Mouse (Mus musculus): ENCODE data around the gene Brd3os.

Gene Brd3os

GRCm38 (mm10) chr2:27441767-27442707 lies at the start of gene Brd3os:
Brd3os (plus strand) TSS chr2:27442324.
- DNase-seq (ENCODE audit: low spot score in 2 of 2) = peak; percentile 86 to 93

GRCm38 (mm10) chr2:27394158-27394832 lies 47.8 kb upstream of the Brd3os start:
- DNase-seq (ENCODE audit: low spot score in 2 of 2) = no peak

- DNase-seq (ENCODE audit: low spot score in 2 of 2) = no peak
Measured at GRCm38 (mm10) chr2:27396656-27397440, 45.3 kb upstream of the Brd3os start.

- DNase-seq (ENCODE audit: low spot score in 2 of 2) = no peak
Measured at GRCm38 (mm10) chr2:27400083-27400482, 42.0 kb upstream of the Brd3os start.

GRCm38 (mm10) chr2:27401544-27401943 lies 40.6 kb upstream of the Brd3os start:
- no peak for DNase-seq (ENCODE audit: low spot score in 2 of 2)

GRCm38 (mm10) chr2:27404375-27405093 lies 37.6 kb upstream of the Brd3os start:
- no peak for DNase-seq (ENCODE audit: low spot score in 2 of 2)

GRCm38 (mm10) chr2:27405094-27405884 lies 36.8 kb upstream of the Brd3os start:
- DNase-seq (ENCODE audit: low spot score in 2 of 2) = no peak

DNA sequence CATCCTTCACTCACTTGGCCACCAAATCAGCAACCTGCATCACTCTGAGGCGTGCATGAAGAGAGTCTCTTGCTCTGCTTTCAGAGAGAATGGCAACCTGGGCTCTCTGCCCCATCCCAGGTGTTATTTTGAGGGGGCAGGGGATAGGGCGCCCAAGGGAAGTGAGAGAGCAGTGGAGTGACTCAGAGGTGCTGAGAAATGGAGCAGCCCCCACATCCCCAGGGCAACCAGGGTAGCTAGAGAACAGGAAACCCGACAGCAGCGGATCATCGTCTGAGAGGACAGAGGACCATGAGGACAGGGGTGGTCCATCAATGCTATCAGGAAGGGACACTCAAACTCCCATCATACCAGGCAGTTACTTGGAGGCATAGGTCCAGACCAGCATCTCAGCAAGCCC lies 35.2 kb upstream of the Brd3os start:
- no peak for DNase-seq (ENCODE audit: low spot score in 2 of 2)

- no peak for DNase-seq (ENCODE audit: low spot score in 2 of 2)
Measured at GRCm38 (mm10) chr2:27408194-27408593, 33.9 kb upstream of the Brd3os start.

- no peak for DNase-seq (ENCODE audit: low spot score in 2 of 2)
Measured at GRCm38 (mm10) chr2:27410518-27411140, 31.5 kb upstream of the Brd3os start.

GRCm38 (mm10) chr2:27411688-27412174 lies 30.4 kb upstream of the Brd3os start:
- no peak for DNase-seq (ENCODE audit: low spot score in 2 of 2)

- no peak for DNase-seq (ENCODE audit: low spot score in 2 of 2)
Measured at GRCm38 (mm10) chr2:27412245-27412800, 29.8 kb upstream of the Brd3os start.

GRCm38 (mm10) chr2:27413582-27413935 lies 28.6 kb upstream of the Brd3os start:
- DNase-seq (ENCODE audit: low spot score in 2 of 2) = no peak

DNA sequence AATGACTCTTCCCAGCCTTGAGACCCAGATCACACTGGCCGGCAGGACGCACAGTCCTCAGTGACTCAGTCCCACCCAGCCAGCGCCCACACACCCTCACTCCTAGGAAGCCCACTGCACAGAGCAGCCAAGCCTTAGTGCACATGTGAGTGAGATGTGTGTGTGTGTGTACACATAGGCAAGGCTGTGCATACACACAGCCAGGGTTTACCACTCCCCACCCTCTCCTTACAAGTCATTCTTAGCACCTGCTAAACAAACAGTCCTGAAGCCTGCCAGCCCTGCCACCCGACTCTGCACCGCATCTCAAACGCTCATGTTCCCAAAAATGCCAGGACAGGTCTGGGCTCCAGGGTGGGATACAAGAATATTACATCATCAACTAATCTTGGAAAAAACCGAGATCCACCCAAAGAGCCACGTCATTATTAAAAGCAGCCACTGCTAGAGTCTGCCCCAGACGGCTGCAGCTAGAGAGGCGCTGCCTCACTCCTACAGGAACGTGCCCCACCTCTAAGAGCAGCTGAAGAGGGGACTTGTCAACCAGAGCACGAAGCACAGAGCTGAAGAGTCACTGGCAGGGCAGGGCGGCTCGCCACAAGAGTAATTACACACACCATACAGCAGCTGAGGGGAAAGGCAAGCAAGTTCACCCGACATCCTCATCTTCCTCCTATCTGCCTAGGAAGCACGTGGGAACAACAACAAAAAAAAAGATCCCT lies 28.0 kb upstream of the Brd3os start:
- no peak for DNase-seq (ENCODE audit: low spot score in 2 of 2)

- DNase-seq (ENCODE audit: low spot score in 2 of 2) = no peak
Measured at GRCm38 (mm10) chr2:27415060-27415783, 26.9 kb upstream of the Brd3os start.

- peak; percentile 61 to 73 for DNase-seq (ENCODE audit: low spot score in 2 of 2)
Measured at GRCm38 (mm10) chr2:27416425-27416824, 25.7 kb upstream of the Brd3os start.

- no peak for DNase-seq (ENCODE audit: low spot score in 2 of 2)
Measured at GRCm38 (mm10) chr2:27417648-27418153, 24.4 kb upstream of the Brd3os start.

DNA sequence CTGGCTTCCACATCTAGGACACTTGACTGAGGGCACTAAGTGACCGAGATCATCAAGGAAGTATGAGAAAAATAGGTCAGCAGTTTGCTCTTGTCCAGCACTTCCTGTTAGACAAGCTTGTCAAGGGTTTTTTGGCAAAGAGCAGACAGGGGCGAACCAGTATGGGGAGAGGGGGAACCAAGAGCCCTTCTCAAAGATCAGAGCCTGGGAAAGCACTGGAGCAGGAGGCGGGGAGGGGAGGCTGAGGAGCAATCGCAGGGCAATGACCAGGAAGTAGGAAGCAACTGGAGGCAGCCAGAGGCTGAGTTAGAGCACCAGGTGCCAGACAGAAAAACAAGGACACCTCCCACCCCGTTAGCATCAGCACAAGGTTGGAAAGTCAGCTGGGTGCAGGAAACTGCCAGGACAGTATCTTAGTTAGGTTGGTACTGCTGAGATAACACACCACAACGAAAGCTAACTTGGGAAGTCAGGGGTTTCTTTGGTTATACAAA lies 23.5 kb upstream of the Brd3os start:
- DNase-seq (ENCODE audit: low spot score in 2 of 2) = peak in 1 of 2 experiments; percentile 65
